8 mouse cellular contexts compared by ENCODE assay signal in the genomic region with DNA sequence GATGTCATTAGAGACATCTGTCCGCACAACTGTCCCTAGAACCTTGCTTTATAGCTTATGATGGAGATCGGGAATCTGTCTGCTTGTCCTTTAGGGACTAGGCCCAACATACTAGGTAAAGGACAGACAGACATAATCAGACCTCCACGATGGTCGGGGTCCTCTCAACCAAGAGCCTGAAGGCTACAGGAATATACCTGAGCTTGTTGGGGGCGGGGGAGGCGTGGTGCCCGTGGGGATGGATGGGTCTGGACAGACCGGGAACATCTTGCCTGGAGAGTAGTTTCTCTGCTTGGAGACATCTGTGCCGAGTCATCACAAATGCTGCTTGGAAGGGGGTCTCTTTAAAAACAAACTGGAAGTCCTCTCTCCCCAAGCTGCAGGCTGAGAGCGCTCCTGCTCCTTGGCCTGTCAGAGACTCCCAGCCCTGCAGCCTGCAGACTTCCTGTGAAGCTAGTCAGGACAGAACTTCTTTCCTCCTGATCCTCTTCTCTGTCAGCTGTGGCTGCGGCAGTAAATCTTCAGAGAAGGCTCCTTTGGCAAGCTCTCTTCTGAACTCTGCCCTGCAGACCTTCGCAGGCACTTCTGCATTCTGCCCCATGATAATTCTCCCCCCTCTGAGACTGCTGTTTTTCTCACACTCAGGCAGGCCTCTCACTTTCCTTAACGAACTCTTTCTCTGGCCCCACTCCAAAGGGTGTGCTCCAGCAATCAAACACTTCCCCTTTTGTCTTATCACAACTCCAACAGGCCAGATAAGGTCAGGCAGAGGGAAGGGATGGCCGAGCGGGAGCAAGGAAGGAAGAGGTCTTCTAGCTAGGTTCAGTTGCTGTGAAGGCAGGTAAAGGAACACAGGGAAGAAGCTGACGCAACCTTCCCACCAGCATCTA.
DNase-seq lines count a peak whose midpoint lies in the region; ATAC-seq and TF ChIP-seq lines count a peak whose summit lies in the region.

No protein-coding gene starts in this region.

- H3K27ac ChIP-seq in bone marrow macrophage, adult 2 months (ENCODE audit: insufficient read depth, low read depth, low read length), result peak overlapping the region; percentile 91
- H3K27ac ChIP-seq in heart, embryonic 12.5 days (ENCODE audit: poor library complexity, severe bottlenecking), result peak overlapping the region; percentile 76

- TF ChIP-seq POLR2A in bone marrow macrophage, adult 2 months (IDR thresholded peaks at IDR 0.05; ENCODE audit: borderline replicate concordance, low read depth, low read length), result no peak

- no peaks in the 10 kb centered on the region for H3K9me3 ChIP-seq in heart, embryonic 12.5 days (replicated peaks)
- no peaks in the 10 kb centered on the region for H3K9me3 ChIP-seq in megakaryocyte, embryonic 14.5 days

- H3K36me3 ChIP-seq in heart, embryonic 12.5 days, result no peaks in the 10 kb centered on the region
- H3K36me3 ChIP-seq in megakaryocyte, embryonic 14.5 days (replicated peaks; ENCODE audit: low read length), result no peaks in the 10 kb centered on the region

- ATAC-seq in heart, embryonic 12.5 days (ENCODE audit: insufficient number of reproducible peaks, low FRiP score), result peak; percentile 85

- TF ChIP-seq CTCF in bone marrow macrophage, adult 2 months (IDR thresholded peaks at IDR 0.05; ENCODE audit: low read depth, low read length), result no peak

- H3K4me1 ChIP-seq in bone marrow macrophage, adult 2 months (ENCODE audit: control insufficient read depth, insufficient read depth, low read length), result peaks cover 32% of the 10 kb centered on the region
- H3K4me1 ChIP-seq in heart, embryonic 12.5 days (replicated peaks), result peaks cover 15% of the 10 kb centered on the region
- peaks cover 20% of the 10 kb centered on the region for H3K4me1 ChIP-seq in megakaryocyte, embryonic 14.5 days

- WGBS in heart, embryonic 12.5 days, result 30% methylated on average over 16 of the region's 16 CpGs

- H3K9ac ChIP-seq in heart, embryonic 12.5 days, result peak overlapping the region; percentile 36; the same call in 1 of the 2 replicates

- peak; percentile 14 for DNase-seq in layer of hippocampus, adult 11-12 months (ENCODE audit: low spot score)
- DNase-seq in layer of hippocampus, adult 18-20 months (ENCODE audit: low spot score in 2 of 2), result no peak
- DNase-seq in kidney, postnatal 36 days, result peak; percentile 77 to 88
- DNase-seq in cerebellum, adult 11 months, result no peak
- no peak for DNase-seq in left cerebral cortex, adult 8-10 months (ENCODE audit: low spot score in 2 of 2)

- H3K4me2 ChIP-seq in heart, embryonic 12.5 days, result peak overlapping the region; percentile 57

- peak overlapping the region; percentile 34 for H3K4me3 ChIP-seq in bone marrow macrophage, adult 2 months (ENCODE audit: insufficient read depth, low read length)
- 0 out of 2 replicates have a peak overlapping the region, but pooled peaks have one; percentile 8 for H3K4me3 ChIP-seq in heart, embryonic 12.5 days
- H3K4me3 ChIP-seq in megakaryocyte, embryonic 14.5 days (replicated peaks), result peak overlapping the region; percentile 84

- H3K27me3 ChIP-seq in heart, embryonic 12.5 days (replicated peaks), result no peaks in the 10 kb centered on the region
- H3K27me3 ChIP-seq in megakaryocyte, embryonic 14.5 days (replicated peaks), result no peaks in the 10 kb centered on the region

Comparison
In these comparisons a context has a peak if more than half of its experiments do, and no peak if none do; other contexts are left out.
1. DNase-seq: peak in layer of hippocampus, adult 11-12 months (single experiment) and kidney, postnatal 36 days (2 of 2); none in layer of hippocampus, adult 18-20 months (0 of 2), cerebellum, adult 11 months (single experiment) and left cerebral cortex, adult 8-10 months (0 of 2).
2. H3K4me3 ChIP-seq: peak in every context shown above with its lines; median percentile 84 in megakaryocyte, embryonic 14.5 days; 34 in bone marrow macrophage, adult 2 months; 8 in heart, embryonic 12.5 days.